Mouse (Mus musculus) E14TG2a.4 (cell line): Measurements from ENCODE around the gene Esyt1.

Experiments used
- CTCF ChIP-seq: conservative IDR thresholded peaks from 2 replicates; pipeline ENCODE4 v1.5.1; 2014; ENCODE audit warnings: low read length
- NANOG ChIP-seq: IDR thresholded peaks from 2 replicates; pipeline ENCODE4 v1.6.1; 2014; ENCODE audit warnings: borderline replicate concordance, low read length, mixed read lengths
- POU5F1 ChIP-seq: IDR thresholded peaks from 2 replicates; pipeline ENCODE4 v1.6.1; 2014; ENCODE audit warnings: low read length, borderline replicate concordance

- TF ChIP-seq CTCF (no peak), NANOG (no peak), POU5F1 (no peak)
These were observed 10.6 kb downstream of the Esyt1 start for GRCm38 (mm10) chr10:128515044-128515443.
